Comparison of ENCODE assay signal across 8 mouse cellular contexts in genomic region chr4:133756514-133757268, GRCm38 (mm10). TPM values are rescaled to one million over a fixed set of nuclear protein-coding genes. Genes with fewer than 3 reads are reported as not detected.
DNase-seq lines count a peak whose midpoint lies in the region; ATAC-seq lines count a peak whose summit lies in the region.

Gene Arid1a, minus strand, starts transcription at chr4:133756769.

- peak within 1 kb of the TSS; percentile 100 for H3K9ac ChIP-seq in intestine, embryonic 14.5 days (ENCODE audit: low read length)

- H3K9me3 ChIP-seq in intestine, embryonic 14.5 days (ENCODE audit: control insufficient read depth, low read length): no peaks in the 10 kb centered on the region

- peaks cover 16% of the 10 kb centered on the region for H3K4me1 ChIP-seq in intestine, embryonic 14.5 days (replicated peaks; ENCODE audit: control insufficient read depth, insufficient read depth, low read length)

- no peaks in the 10 kb centered on the region for H3K27me3 ChIP-seq in intestine, embryonic 14.5 days (replicated peaks; ENCODE audit: control insufficient read depth, insufficient read depth, low read length)

- WGBS in intestine, embryonic 14.5 days: under 1% methylated on average over 40 of the region's 40 CpGs

- peak; percentile 68 for ATAC-seq in intestine, embryonic 14.5 days (replicated peaks; ENCODE audit: low FRiP score, low TSS enrichment, low read depth)

- H3K4me2 ChIP-seq in intestine, embryonic 14.5 days (ENCODE audit: low read length): peak within 1 kb of the TSS; percentile 92

- H3K36me3 ChIP-seq in intestine, embryonic 14.5 days (ENCODE audit: control insufficient read depth, insufficient read depth, low read length): no peaks in the 10 kb centered on the region

- peak within 1 kb of the TSS; percentile 100 for H3K4me3 ChIP-seq in intestine, embryonic 14.5 days (ENCODE audit: low read depth, low read length)

- intact Hi-C loops in left cerebral cortex, postnatal 14 days (cut with DNase I): loop anchor here (1.0 kb wide), 1 partner anchor 57 kb away; no protein-coding TSS in a partner anchor

- peak within 1 kb of the TSS; percentile 100 for H3K27ac ChIP-seq in intestine, embryonic 14.5 days (ENCODE audit: low read depth)

- peak; percentile 92 for DNase-seq in adrenal gland, adult 18-20 months (ENCODE audit: low spot score in 2 of 2)
- peak; percentile 96 for DNase-seq in embryo, embryonic 11 days
- peak; percentile 96 for DNase-seq in gastrocnemius, postnatal 25 days
- DNase-seq in intestine, embryonic 14.5 days (ENCODE audit: low spot score): peak; percentile 97
- peak; percentile 93 to 97 for DNase-seq in left cerebral cortex, postnatal 14 days (ENCODE audit: low spot score in 2 of 2)
- peak; percentile 96 for DNase-seq in mesoderm, embryonic 11.5 days (ENCODE audit: low read depth, low spot score)
- DNase-seq in right cerebral cortex, postnatal 36 days (ENCODE audit: low spot score in 2 of 2): peak; percentile 92
- DNase-seq in yolk sac, embryonic 10.5 days (ENCODE audit: low spot score): peak; percentile 96

RNA-seq across cellular contexts. Expression of gene Arid1a, which starts in this region (rescaled TPM):
- total RNA-seq in adrenal gland, adult 18-20 months (2021): 10 to 100 TPM; 37.9 to 43.6 TPM
- 10 to 100 TPM; 19.6 to 21.7 TPM for total RNA-seq in gastrocnemius, postnatal 25 days (2021)
- polyA plus RNA-seq in intestine, embryonic 14.5 days (2014; fragmentation: Nextera tagmentation; extraction: Ambion mirVana): 40.3 and 40.5 TPM in 2 replicates
- total RNA-seq in left cerebral cortex, postnatal 14 days (2021): 10 to 100 TPM; 74.1 to 75.8 TPM

Comparison
In these comparisons a context has a peak if more than half of its experiments do, and no peak if none do; other contexts are left out.
1. Peak in every context shown above with its lines: DNase-seq, ATAC-seq, H3K4me3 ChIP-seq and H3K27ac ChIP-seq.